ENCODE assay signal across 18 mouse cellular contexts in the genomic region with DNA sequence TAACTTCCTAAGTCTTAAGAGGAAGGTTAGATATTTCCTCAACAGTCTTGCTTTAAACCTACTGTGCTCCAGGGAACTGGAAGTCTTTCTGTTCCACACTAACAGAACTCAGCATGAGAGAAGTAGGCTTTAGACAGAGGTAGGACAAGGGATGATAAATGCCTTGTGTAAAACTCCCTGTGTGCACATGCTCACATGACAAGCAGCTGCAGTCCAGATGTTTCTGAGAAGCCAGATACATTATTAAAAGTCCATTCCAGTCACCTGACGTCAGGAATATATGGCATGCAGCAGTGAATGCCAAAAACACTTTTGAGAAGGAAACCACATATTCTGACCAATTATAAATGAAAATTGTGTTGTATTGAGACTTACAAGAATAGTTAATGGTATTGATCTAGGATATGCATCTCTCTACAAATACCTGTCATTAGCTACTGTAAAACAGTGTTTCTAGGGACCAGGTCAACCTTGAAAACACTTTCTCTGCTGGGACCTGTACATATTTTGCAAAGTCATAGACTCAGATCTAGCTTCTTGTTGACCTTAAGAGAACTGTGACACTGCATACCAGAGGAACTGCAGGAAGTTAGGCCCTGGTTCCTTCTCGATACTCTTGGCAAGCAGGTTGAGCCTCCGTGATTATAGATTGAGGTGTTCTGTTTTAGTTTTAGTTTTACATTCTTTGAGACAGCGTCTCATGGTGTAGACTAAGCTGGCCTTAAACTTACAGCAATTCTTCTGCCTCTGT. TPM values are rescaled to one million over a fixed set of nuclear protein-coding genes. Genes with fewer than 3 reads are reported as not detected.
DNase-seq lines count a peak whose midpoint lies in the region; ATAC-seq lines count a peak whose summit lies in the region.
"Had no signal": no experiment of that assay in that cellular context is flagged by ENCODE, and none has a peak within 500 bp of the region (broad histone marks: within the 10 kb centered on the region; RNA-seq: fewer than 3 reads in every experiment).

No protein-coding gene starts in this region.

- no peak for DNase-seq in hindbrain, embryonic 11.5 days (ENCODE audit: low spot score)
- DNase-seq in adipocyte (ENCODE audit: low spot score): peak; percentile 26
- DNase-seq in midbrain, embryonic 10.5 days (ENCODE audit: low spot score): no peak
- DNase-seq: adrenal gland, postnatal 10 days; cerebellum, adult 18-20 months; gastrocnemius, postnatal 14 days; heart, postnatal 4 days; kidney, adult 2 months; layer of hippocampus, postnatal 36 days; liver, embryonic 13.5 days; midbrain, embryonic 14.5 days; thymus, postnatal 4 days had no signal

- H3K36me3 ChIP-seq in hindbrain, embryonic 15.5 days: peaks cover 27% of the 10 kb centered on the region
- H3K36me3 ChIP-seq in hindbrain, embryonic 11.5 days (ENCODE audit: control insufficient read depth, insufficient read depth, low read length): no peaks in the 10 kb centered on the region; the same call in 1 of the 2 replicates
- peaks cover 35% of the 10 kb centered on the region for H3K36me3 ChIP-seq in embryonic facial prominence, embryonic 15.5 days
- H3K36me3 ChIP-seq in limb, embryonic 15.5 days: peaks cover 37% of the 10 kb centered on the region
- H3K36me3 ChIP-seq in kidney, embryonic 14.5 days (ENCODE audit: control insufficient read depth, insufficient read depth, low read length): peaks cover 65% of the 10 kb centered on the region
- H3K36me3 ChIP-seq in midbrain, embryonic 10.5 days: peaks cover 78% of the 10 kb centered on the region

- no peak overlapping the region for H3K9ac ChIP-seq in hindbrain, embryonic 15.5 days
- no peak overlapping the region for H3K9ac ChIP-seq in hindbrain, embryonic 11.5 days (ENCODE audit: low read depth, low read length)
- no peak overlapping the region for H3K9ac ChIP-seq in embryonic facial prominence, embryonic 15.5 days
- H3K9ac ChIP-seq in limb, embryonic 15.5 days: no peak overlapping the region
- H3K9ac ChIP-seq in kidney, embryonic 14.5 days (ENCODE audit: low read depth, low read length): no peak overlapping the region
- H3K9ac ChIP-seq: liver, embryonic 13.5 days had no signal

- WGBS in hindbrain, embryonic 15.5 days: 82% methylated on average over 4 of the region's 4 CpGs
- WGBS in hindbrain, embryonic 11.5 days: 80% methylated on average over 4 of the region's 4 CpGs
- WGBS in embryonic facial prominence, embryonic 15.5 days: 72% methylated on average over 4 of the region's 4 CpGs
- WGBS in limb, embryonic 15.5 days: 29% methylated on average over 4 of the region's 4 CpGs
- WGBS in kidney, embryonic 14.5 days: 80% methylated on average over 4 of the region's 4 CpGs
- 89% methylated on average over 4 of the region's 4 CpGs for WGBS in midbrain, embryonic 10.5 days

- no peaks in the 10 kb centered on the region for H3K27me3 ChIP-seq in hindbrain, embryonic 15.5 days
- H3K27me3 ChIP-seq in hindbrain, embryonic 11.5 days (ENCODE audit: control insufficient read depth, insufficient read depth, low read length): no peaks in the 10 kb centered on the region
- H3K27me3 ChIP-seq in embryonic facial prominence, embryonic 15.5 days: no peaks in the 10 kb centered on the region
- no peaks in the 10 kb centered on the region for H3K27me3 ChIP-seq in limb, embryonic 15.5 days
- H3K27me3 ChIP-seq in kidney, embryonic 14.5 days (ENCODE audit: control insufficient read depth, insufficient read depth, low read length): no peaks in the 10 kb centered on the region
- no peaks in the 10 kb centered on the region for H3K27me3 ChIP-seq in midbrain, embryonic 10.5 days (ENCODE audit: low read depth, poor library complexity, severe bottlenecking)
- H3K27me3 ChIP-seq: liver, embryonic 13.5 days had no signal

- H3K27ac ChIP-seq in hindbrain, embryonic 15.5 days (replicated peaks): 0 out of 2 replicates have a peak overlapping the region, but pooled peaks have one; percentile 15
- H3K27ac ChIP-seq in hindbrain, embryonic 11.5 days (ENCODE audit: low read depth, low read length): no peak overlapping the region
- H3K27ac ChIP-seq in embryonic facial prominence, embryonic 15.5 days (replicated peaks): 0 out of 2 replicates have a peak overlapping the region, but pooled peaks have one; percentile 3
- 0 out of 2 replicates have a peak overlapping the region, but pooled peaks have one; percentile 43 for H3K27ac ChIP-seq in limb, embryonic 15.5 days
- H3K27ac ChIP-seq in kidney, embryonic 14.5 days (ENCODE audit: low read depth, low read length): no peak overlapping the region
- H3K27ac ChIP-seq in midbrain, embryonic 10.5 days (replicated peaks): no peak overlapping the region
- H3K27ac ChIP-seq: liver, embryonic 13.5 days had no signal

- no peak overlapping the region for H3K4me3 ChIP-seq in hindbrain, embryonic 15.5 days
- no peak overlapping the region for H3K4me3 ChIP-seq in hindbrain, embryonic 11.5 days (ENCODE audit: low read depth, low read length)
- H3K4me3 ChIP-seq in embryonic facial prominence, embryonic 15.5 days (replicated peaks): no peak overlapping the region
- H3K4me3 ChIP-seq in limb, embryonic 15.5 days: no peak overlapping the region
- no peak overlapping the region for H3K4me3 ChIP-seq in kidney, embryonic 14.5 days (ENCODE audit: low read length)
- no peak overlapping the region for H3K4me3 ChIP-seq in midbrain, embryonic 10.5 days
- H3K4me3 ChIP-seq: liver, embryonic 13.5 days had no signal

- no peak for ATAC-seq in hindbrain, embryonic 15.5 days (ENCODE audit: low FRiP score, low read depth)
- ATAC-seq in hindbrain, embryonic 11.5 days (ENCODE audit: low FRiP score): no peak
- ATAC-seq in embryonic facial prominence, embryonic 15.5 days (ENCODE audit: insufficient number of reproducible peaks, low FRiP score, low TSS enrichment, low read depth): no peak; the same call in 1 of the 2 replicates
- no peak for ATAC-seq in limb, embryonic 15.5 days (ENCODE audit: insufficient number of reproducible peaks, low FRiP score, low TSS enrichment, low read depth)
- ATAC-seq in kidney, embryonic 14.5 days (ENCODE audit: low FRiP score, low TSS enrichment): no peak
- ATAC-seq: CD4-positive, CD25-positive, alpha-beta regulatory T cell, adult 4 months had no signal

- H3K4me2 ChIP-seq in hindbrain, embryonic 15.5 days: no peak overlapping the region
- no peak overlapping the region for H3K4me2 ChIP-seq in hindbrain, embryonic 11.5 days (replicated peaks; ENCODE audit: low read depth, low read length)
- no peak overlapping the region for H3K4me2 ChIP-seq in embryonic facial prominence, embryonic 15.5 days (replicated peaks)
- no peak overlapping the region for H3K4me2 ChIP-seq in limb, embryonic 15.5 days
- H3K4me2 ChIP-seq in kidney, embryonic 14.5 days (replicated peaks; ENCODE audit: low read depth, low read length): no peak overlapping the region
- H3K4me2 ChIP-seq: heart, embryonic 11.5 days; liver, embryonic 13.5 days had no signal

- H3K4me1 ChIP-seq in hindbrain, embryonic 15.5 days (replicated peaks): 0 out of 2 replicates have a peak, but pooled peaks cover 3% of the 10 kb centered on the region
- H3K4me1 ChIP-seq in hindbrain, embryonic 11.5 days (replicated peaks; ENCODE audit: control insufficient read depth, insufficient read depth, low read length): no peaks in the 10 kb centered on the region
- H3K4me1 ChIP-seq in embryonic facial prominence, embryonic 15.5 days: no peaks in the 10 kb centered on the region
- H3K4me1 ChIP-seq in limb, embryonic 15.5 days: 0 out of 2 replicates have a peak, but pooled peaks cover 2% of the 10 kb centered on the region
- H3K4me1 ChIP-seq in kidney, embryonic 14.5 days (ENCODE audit: control insufficient read depth, insufficient read depth, low read length): no peaks in the 10 kb centered on the region
- no peaks in the 10 kb centered on the region for H3K4me1 ChIP-seq in midbrain, embryonic 10.5 days
- H3K4me1 ChIP-seq: liver, embryonic 13.5 days had no signal

- no peaks in the 10 kb centered on the region for H3K9me3 ChIP-seq in hindbrain, embryonic 15.5 days
- H3K9me3 ChIP-seq in hindbrain, embryonic 11.5 days (ENCODE audit: control insufficient read depth, low read length): no peaks in the 10 kb centered on the region
- no peaks in the 10 kb centered on the region for H3K9me3 ChIP-seq in embryonic facial prominence, embryonic 15.5 days (replicated peaks)
- H3K9me3 ChIP-seq in limb, embryonic 15.5 days: no peaks in the 10 kb centered on the region
- H3K9me3 ChIP-seq in kidney, embryonic 14.5 days (ENCODE audit: control insufficient read depth, low read length): no peaks in the 10 kb centered on the region
- H3K9me3 ChIP-seq in midbrain, embryonic 10.5 days (replicated peaks): no peaks in the 10 kb centered on the region
- H3K9me3 ChIP-seq: liver, embryonic 13.5 days had no signal

RNA-seq across cellular contexts. Expression of gene Mrc2, which starts 30.7 kb away (rescaled TPM):
- 5.8 and 6.3 TPM in 2 replicates for polyA plus RNA-seq in hindbrain, embryonic 15.5 days (2015; fragmentation: Nextera tagmentation; extraction: Ambion mirVana)
- 6.6 and 7.2 TPM in 2 replicates for polyA plus RNA-seq in hindbrain, embryonic 11.5 days (2014; fragmentation: Nextera tagmentation; extraction: Ambion mirVana)
- 34.5 and 35.7 TPM in 2 replicates for polyA plus RNA-seq in embryonic facial prominence, embryonic 15.5 days (2015; fragmentation: Nextera tagmentation; extraction: Ambion mirVana)
- 31.0 and 33.6 TPM in 2 replicates for polyA plus RNA-seq in limb, embryonic 15.5 days (2015; fragmentation: Nextera tagmentation; extraction: Ambion mirVana)
- polyA plus RNA-seq in kidney, embryonic 14.5 days (2014; fragmentation: Nextera tagmentation; extraction: Ambion mirVana): 10.9 and 11.5 TPM in 2 replicates
- polyA plus RNA-seq in midbrain, embryonic 10.5 days (2016; fragmentation: Nextera tagmentation; extraction: Ambion mirVana): 16.5 and 16.9 TPM in 2 replicates
- polyA plus RNA-seq: CD4-positive, CD25-positive, alpha-beta regulatory T cell, adult 4 months had no signal

Comparison
In these comparisons a context has a peak if more than half of its experiments do, and no peak if none do; other contexts are left out.
1. H3K27ac ChIP-seq: peak in hindbrain, embryonic 15.5 days (single experiment), embryonic facial prominence, embryonic 15.5 days (single experiment) and limb, embryonic 15.5 days (single experiment); none in hindbrain, embryonic 11.5 days (single experiment), kidney, embryonic 14.5 days (single experiment) and midbrain, embryonic 10.5 days (single experiment).